Mouse (Mus musculus) CH12.LX (cell line): ENCODE measurements around the gene Tagln2.

ENCODE experiments used
- CTCF ChIP-seq, 2 experiments: IDR thresholded peaks in 1 of 2; conservative IDR thresholded peaks in 1 of 2; 2 replicates each; pipeline ENCODE4 v1.5.1; 2011 to 2012; ENCODE audit warnings: low read depth in 2 of 2, low read length in 2 of 2, improper control_type of control experiment in 1 of 2, inconsistent platforms in 1 of 2, mild to moderate bottlenecking in 1 of 2, moderate library complexity in 1 of 2
- E2F4 ChIP-seq: IDR thresholded peaks from 2 replicates; pipeline ENCODE4 v1.6.1; 2011; ENCODE audit warnings: low read depth, low read length, improper control_type of control experiment; ENCODE audit not compliant: insufficient replicate concordance
- EP300 ChIP-seq: IDR thresholded peaks from 2 replicates; pipeline ENCODE4 v1.6.1; 2011; ENCODE audit warnings: low read length, improper control_type of control experiment
- HCFC1 ChIP-seq: IDR thresholded peaks from 2 replicates; pipeline ENCODE4 v1.6.1; 2012; ENCODE audit warnings: low read depth, mild to moderate bottlenecking, inconsistent platforms, low read length, improper control_type of control experiment
- MAFK ChIP-seq: IDR thresholded peaks from 2 replicates; pipeline ENCODE4 v1.6.1; 2011; ENCODE audit warnings: low read length, improper control_type of control experiment; ENCODE audit not compliant: insufficient replicate concordance
- MAZ ChIP-seq: IDR thresholded peaks from 2 replicates; pipeline ENCODE4 v1.6.1; 2012; ENCODE audit warnings: low read depth, mild to moderate bottlenecking, inconsistent platforms, low read length, improper control_type of control experiment, moderate library complexity
- POLR2A ChIP-seq: IDR thresholded peaks from 2 replicates; pipeline ENCODE4 v1.6.1; 2011; ENCODE audit warnings: low read depth, mild to moderate bottlenecking, improper control_type of control experiment, low read length
- SMC3 ChIP-seq: IDR thresholded peaks from 2 replicates; pipeline ENCODE4 v1.6.1; 2011; ENCODE audit warnings: low read depth, low read length, improper control_type of control experiment
- TBP ChIP-seq: conservative IDR thresholded peaks from 2 replicates; pipeline ENCODE4 v1.6.1; 2011; ENCODE audit warnings: low read depth, low read length, improper control_type of control experiment
- USF1 ChIP-seq: IDR thresholded peaks from 2 replicates; pipeline ENCODE4 v1.6.1; 2014; ENCODE audit warnings: low read depth, mild to moderate bottlenecking, inconsistent platforms, low read length, improper control_type of control experiment
- ZC3H11A ChIP-seq: IDR thresholded peaks from 2 replicates; pipeline ENCODE4 v1.6.1; 2012; ENCODE audit warnings: low read depth, mild to moderate bottlenecking, inconsistent platforms, low read length, improper control_type of control experiment
- ZKSCAN1 ChIP-seq: IDR thresholded peaks from 2 replicates; pipeline ENCODE4 v1.6.1; 2012; ENCODE audit warnings: low read depth, inconsistent platforms, low read length, improper control_type of control experiment, borderline replicate concordance
- ZNF384 ChIP-seq: IDR thresholded peaks from 2 replicates; pipeline ENCODE4 v1.6.1; 2012; ENCODE audit warnings: low read depth, low read length, improper control_type of control experiment, inconsistent platforms

DNA sequence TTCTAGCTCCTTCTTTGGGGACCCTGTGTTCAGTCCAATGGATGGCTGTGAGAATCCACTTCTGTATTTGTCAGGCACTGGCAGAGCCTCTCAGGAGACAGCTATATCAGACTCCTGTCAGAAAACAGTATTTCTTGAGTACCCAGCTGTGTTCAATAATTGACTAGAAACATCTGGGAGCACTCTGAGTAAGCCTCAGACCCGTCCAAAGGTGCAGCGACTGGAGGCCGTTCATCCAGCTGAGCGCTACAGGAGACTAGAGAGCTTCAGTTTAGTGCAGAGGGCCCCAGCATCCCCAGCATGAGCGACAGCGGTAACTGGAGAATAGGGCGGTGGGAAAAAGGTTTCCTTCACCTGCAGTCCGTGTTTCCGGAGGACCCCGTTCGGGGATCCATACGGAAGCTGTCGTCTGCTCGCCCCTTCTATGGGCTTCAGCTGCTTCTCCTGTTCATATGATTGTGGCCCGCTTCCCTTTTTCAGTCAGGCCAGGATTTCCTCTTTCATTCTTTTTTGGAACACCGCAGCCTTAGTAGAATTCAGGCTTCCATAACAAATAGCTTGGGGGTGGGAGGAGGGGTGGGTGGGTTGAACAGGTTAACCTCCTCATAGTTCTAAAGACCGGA is 48.9 kb upstream of the Tagln2 start:
- no peak for TF ChIP-seq MAZ
- TF ChIP-seq CTCF (conservative IDR thresholded peaks at IDR 0.05 in 1 of 2, IDR thresholded peaks at IDR 0.05 in 1 of 2; ENCODE audit: low read depth in 2 of 2, low read length in 2 of 2), result no peak
- no peak for TF ChIP-seq MAFK
- TF ChIP-seq USF1, result no peak
- TF ChIP-seq POLR2A, result no peak
- no peak for TF ChIP-seq ZKSCAN1
- no peak for TF ChIP-seq ZNF384
- no peak for TF ChIP-seq TBP
- no peak for TF ChIP-seq HCFC1
- TF ChIP-seq E2F4, result no peak
- TF ChIP-seq EP300, result no peak
- no peak for TF ChIP-seq SMC3
- no peak for TF ChIP-seq ZC3H11A
